Mouse (Mus musculus) heart, embryonic 10.5 days (tissue): ENCODE data around the gene Gpr39. TPM values are rescaled to one million over a fixed set of nuclear protein-coding genes. Genes with fewer than 3 reads are reported as not detected.

ENCODE experiments used
- DNase-seq: peaks from one replicate; pipeline ENCODE4 v3.0.0-alpha.2; 2017; ENCODE audit warnings: low spot score
- H3K27ac ChIP-seq: fragments of 300-500 bp; sonication (generic); 2 replicates; pipeline ENCODE4 v1.5.1; 2016; ENCODE audit warnings: mild to moderate bottlenecking
- H3K27me3 ChIP-seq: fragments of 300-500 bp; sonication (generic); 2 replicates; pipeline ENCODE4 v1.6.1; 2016; ENCODE audit warnings: mild to moderate bottlenecking; ENCODE audit not compliant: poor library complexity, insufficient read depth, severe bottlenecking
- H3K36me3 ChIP-seq: fragments of 300-500 bp; sonication (generic); 2 replicates; pipeline ENCODE4 v1.6.1; 2016; ENCODE audit warnings: mild to moderate bottlenecking, moderate library complexity
- H3K4me1 ChIP-seq: fragments of 300-500 bp; sonication (generic); 2 replicates; pipeline ENCODE4 v1.6.1; 2016; ENCODE audit warnings: mild to moderate bottlenecking
- H3K4me3 ChIP-seq: fragments of 300-500 bp; sonication (generic); 2 replicates; pipeline ENCODE4 v1.5.1; 2016; ENCODE audit warnings: mild to moderate bottlenecking, moderate library complexity
- H3K9me3 ChIP-seq: fragments of 300-500 bp; sonication (generic); 2 replicates; pipeline ENCODE4 v1.6.1; 2016; ENCODE audit warnings: mild to moderate bottlenecking, moderate library complexity
- WGBS: fragments of 180-500 bp; shearing (Covaris S2); methylation state at CpG from one replicate; pipeline ENCODE4 v1.1.7; 2016; 5-methylcytosine and 5-hydroxymethylcytosine counted together
- polyA plus RNA-seq: library from polyadenylated mRNA; unstranded; fragments of >200 nt; fragmentation: Nextera tagmentation; extraction: Ambion mirVana; gene quantifications from 2 replicates; pipeline ENCODE4 v1.2.1, GENCODE M21; 2016

The Gpr39 gene
- polyA plus RNA-seq, 1 experiment from 2014 or later, result 4.5 TPM

DNA sequence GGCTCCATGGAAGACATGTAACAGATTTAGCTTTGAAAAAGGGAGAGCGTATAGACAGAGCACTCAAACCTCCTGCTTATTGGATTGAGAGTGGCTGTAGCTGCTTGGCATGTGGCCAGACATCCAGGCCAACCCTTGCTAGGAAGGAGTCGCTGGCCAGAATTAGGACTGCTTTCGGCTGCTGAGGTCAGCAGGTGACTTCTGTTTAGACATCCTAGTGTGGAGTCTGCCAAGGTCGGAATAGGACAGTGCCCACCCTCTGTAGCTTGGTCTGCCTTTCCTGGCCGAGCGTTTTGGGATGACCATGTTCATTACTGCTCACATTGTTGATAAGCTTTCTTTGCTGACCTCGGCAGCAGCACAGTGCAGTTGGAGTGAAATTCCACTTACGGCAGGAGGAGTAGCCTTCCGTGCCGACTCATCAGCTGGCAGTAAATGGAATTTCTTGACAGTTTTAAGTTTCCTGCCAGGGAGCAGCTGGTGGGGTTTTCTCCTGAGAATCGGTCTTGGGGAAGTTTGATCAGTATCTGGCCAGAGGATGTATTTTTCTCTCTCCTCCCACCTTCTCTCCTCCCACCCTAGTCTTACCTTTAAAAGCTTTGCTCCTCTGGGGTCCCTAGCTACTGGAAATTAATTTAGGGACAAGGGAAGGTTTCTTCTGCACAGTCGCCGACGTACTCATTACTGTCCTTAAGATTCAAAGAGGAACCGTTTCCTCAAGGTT, 83.3 kb downstream of the Gpr39 start:
- peak; percentile 73 for DNase-seq
- Histone ChIP-seq H3K27me3 (no peaks in the 10 kb centered on the region), H3K27ac (no peak overlapping the region), H3K4me1 (peaks cover 9% of the 10 kb centered on the region), H3K4me3 (no peak overlapping the region), H3K9me3 (no peaks in the 10 kb centered on the region), H3K36me3 (no peaks in the 10 kb centered on the region)
- 59% methylated on average over 15 of the region's 15 CpGs for WGBS

DNA sequence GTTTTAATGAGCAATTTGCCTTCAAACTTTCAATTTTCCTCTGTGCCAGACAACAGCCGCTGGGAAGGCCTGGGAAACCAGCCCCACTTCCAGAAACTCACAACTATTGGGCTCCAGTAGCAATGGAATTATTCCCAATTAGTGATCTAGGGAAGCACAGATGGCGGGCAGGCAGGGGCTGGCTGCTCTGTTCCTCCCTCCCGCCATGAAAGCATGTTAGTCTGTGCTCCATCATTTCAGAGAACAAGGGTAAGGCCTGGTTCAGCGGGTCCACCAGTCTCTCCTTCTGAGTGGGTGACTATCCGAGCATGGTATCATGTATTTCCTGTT, 83.9 kb downstream of the Gpr39 start:
- Histone ChIP-seq H3K9me3 (no peaks in the 10 kb centered on the region), H3K27ac (no peak overlapping the region), H3K36me3 (no peaks in the 10 kb centered on the region), H3K4me3 (no peak overlapping the region), H3K27me3 (no peaks in the 10 kb centered on the region), H3K4me1 (peaks cover 9% of the 10 kb centered on the region)
- WGBS, result 72% methylated on average over 5 of the region's 5 CpGs
- DNase-seq, result peak; percentile 28

DNA sequence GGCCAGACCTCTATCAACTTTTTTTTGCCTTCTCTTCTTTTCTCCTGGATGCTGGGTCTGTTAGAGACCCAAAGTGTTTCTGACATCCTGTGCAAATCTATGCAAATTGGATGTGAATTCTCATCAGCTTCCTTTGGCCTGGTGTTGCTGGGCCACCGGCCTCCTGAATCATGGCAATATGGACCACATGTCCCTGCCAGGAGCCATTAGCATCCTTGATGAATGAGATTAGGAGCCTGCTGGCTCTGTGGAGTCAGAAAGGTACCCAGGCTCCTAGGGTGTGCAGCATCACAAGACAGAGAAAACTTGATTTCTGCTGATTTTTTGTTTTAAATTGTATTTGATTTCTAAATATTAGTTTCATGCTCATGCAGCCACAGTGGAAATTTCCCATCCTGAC, 85.3 kb downstream of the Gpr39 start:
- 61% methylated on average over 1 of the region's 1 CpGs for WGBS
- no peaks in the 10 kb centered on the region for H3K9me3 ChIP-seq
- H3K36me3 ChIP-seq, result no peaks in the 10 kb centered on the region
- peak; percentile 14 for DNase-seq
- no peak overlapping the region for H3K27ac ChIP-seq
- H3K4me1 ChIP-seq, result peaks cover 9% of the 10 kb centered on the region
- H3K4me3 ChIP-seq, result no peak overlapping the region
- no peaks in the 10 kb centered on the region for H3K27me3 ChIP-seq

DNA sequence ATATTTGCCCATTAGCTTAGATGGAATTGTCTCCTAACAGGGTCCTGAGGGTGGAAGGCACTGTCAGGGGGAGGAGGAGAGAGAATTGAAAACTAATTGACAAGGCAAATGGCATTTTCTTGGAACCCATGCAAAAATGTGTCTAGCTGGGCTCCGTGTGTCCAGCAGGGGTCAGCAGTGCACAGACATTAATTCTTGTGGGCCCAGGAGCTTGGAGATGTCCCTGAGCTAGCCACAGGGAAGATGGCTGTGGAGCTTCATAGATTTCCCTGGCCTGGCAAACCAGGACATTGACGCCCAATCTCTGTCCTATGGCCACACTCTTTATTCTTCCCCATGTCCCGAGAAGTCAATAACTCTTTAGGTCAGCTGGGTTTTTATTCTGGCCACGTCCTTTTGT, 113.0 kb downstream of the Gpr39 start:
- Histone ChIP-seq H3K36me3 (no peaks in the 10 kb centered on the region), H3K27me3 (no peaks in the 10 kb centered on the region), H3K9me3 (no peaks in the 10 kb centered on the region), H3K4me1 (no peaks in the 10 kb centered on the region), H3K27ac (no peak overlapping the region), H3K4me3 (no peak overlapping the region)
- DNase-seq, result no peak
- 26% methylated on average over 4 of the region's 4 CpGs for WGBS

DNA sequence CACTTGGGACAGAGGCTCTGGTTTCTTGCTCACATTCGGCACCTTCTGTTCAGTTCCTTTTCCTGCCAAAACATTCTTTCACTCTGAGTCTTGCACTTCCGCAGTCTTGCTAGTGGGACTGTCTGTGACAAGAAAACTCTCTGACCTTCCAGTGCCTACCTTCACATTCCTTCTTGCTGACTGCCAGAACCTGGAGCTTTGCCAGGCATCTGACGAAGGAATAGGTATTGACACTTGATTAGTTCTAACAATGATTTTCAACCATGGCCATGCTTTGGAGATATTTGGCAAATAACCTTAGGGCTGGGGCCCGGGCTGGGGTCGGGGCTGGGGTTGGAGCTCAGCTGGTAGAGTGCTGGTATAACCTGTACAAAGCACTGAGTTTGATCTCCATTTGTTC, 123.7 kb downstream of the Gpr39 start:
- Histone ChIP-seq H3K36me3 (0 out of 2 replicates have a peak, but pooled peaks cover 2% of the 10 kb centered on the region), H3K4me3 (no peak overlapping the region), H3K27me3 (no peaks in the 10 kb centered on the region), H3K27ac (no peak overlapping the region), H3K9me3 (peaks cover 6% of the 10 kb centered on the region), H3K4me1 (peaks cover 6% of the 10 kb centered on the region; the same call in 1 of the 2 replicates)
- DNase-seq, result no peak
- WGBS, result 79% methylated on average over 5 of the region's 5 CpGs

DNA sequence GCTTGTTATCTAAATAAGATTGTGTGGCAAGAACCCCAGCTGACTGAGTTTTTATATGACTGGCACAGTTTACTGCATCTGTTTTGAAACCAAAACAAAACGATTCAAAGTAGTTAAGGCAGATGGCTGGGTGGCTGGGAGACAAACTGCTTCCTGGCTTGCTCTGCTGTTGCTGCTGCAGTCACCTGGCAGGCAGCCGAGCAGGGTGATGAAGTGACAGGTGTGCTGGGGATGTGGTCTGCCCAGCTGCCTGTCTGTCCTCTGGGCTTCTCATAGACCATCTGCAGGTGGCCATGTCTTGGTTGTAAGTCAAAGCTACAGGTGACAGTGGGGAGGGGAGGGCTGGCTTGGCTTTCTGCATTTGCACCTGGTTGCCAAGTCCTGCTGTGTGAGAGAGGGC, 131.6 kb downstream of the Gpr39 start:
- Histone ChIP-seq H3K27ac (no peak overlapping the region), H3K4me3 (no peak overlapping the region), H3K4me1 (peaks cover 6% of the 10 kb centered on the region; the same call in 1 of the 2 replicates), H3K9me3 (no peaks in the 10 kb centered on the region), H3K27me3 (no peaks in the 10 kb centered on the region), H3K36me3 (no peaks in the 10 kb centered on the region)
- WGBS, result 67% methylated on average over 2 of the region's 2 CpGs
- DNase-seq, result no peak

DNA sequence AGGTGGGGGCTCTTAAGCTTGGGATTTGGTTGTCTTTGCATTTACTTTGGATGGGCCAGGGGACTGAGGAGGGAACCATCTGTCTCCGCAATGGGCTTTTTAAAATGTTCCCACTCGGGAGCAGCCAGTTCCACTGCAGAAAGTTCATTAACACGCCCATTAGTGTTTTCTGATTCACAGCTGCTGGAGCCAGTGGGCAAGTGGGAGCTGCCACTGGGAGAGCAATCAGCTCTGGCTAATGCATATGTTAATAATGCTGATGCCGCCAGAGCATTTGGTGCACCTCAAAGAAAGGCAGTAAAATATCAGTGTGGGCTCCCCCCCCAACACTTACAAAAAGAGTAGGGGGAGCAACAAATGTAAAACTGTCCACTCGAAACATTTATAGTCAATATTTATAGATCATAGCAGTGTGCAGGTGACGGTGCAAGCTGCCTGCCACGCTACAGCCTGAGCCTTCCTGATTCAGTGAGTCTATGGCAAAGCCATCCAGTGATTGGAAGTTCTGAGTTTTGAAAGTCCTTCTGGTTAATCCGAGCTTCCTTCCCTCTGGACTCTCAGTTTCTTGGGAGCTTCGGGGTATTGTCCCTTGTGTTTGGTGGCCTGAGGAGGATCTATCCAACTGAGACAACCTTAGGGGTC, 136.5 kb downstream of the Gpr39 start:
- no peak overlapping the region for H3K27ac ChIP-seq
- no peak overlapping the region for H3K4me3 ChIP-seq
- 78% methylated on average over 9 of the region's 9 CpGs for WGBS
- H3K4me1 ChIP-seq, result no peaks in the 10 kb centered on the region
- no peaks in the 10 kb centered on the region for H3K27me3 ChIP-seq
- DNase-seq, result no peak
- no peaks in the 10 kb centered on the region for H3K36me3 ChIP-seq
- no peaks in the 10 kb centered on the region for H3K9me3 ChIP-seq

DNA sequence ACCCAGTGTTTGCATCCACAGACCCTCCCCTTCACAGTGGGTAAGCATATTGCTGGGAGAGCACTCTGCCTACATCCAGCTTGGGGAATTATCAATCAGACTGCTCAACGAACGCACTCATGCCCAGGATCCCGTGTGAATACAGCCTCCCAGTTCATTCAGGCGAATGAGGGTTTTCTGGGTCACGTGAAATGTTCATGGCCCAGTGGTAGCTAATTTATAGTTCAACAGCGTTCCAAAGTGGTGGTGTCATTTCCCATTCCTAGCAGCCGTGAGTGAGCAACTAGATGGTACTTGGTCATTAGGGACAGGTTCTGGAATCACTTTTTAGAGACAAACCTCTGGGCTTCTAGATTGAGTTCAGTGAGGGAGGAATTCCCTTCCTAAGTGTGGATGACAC, 144.3 kb downstream of the Gpr39 start:
- no peak for DNase-seq
- Histone ChIP-seq H3K4me3 (no peak overlapping the region), H3K36me3 (no peaks in the 10 kb centered on the region), H3K4me1 (no peaks in the 10 kb centered on the region), H3K27ac (no peak overlapping the region), H3K9me3 (no peaks in the 10 kb centered on the region), H3K27me3 (no peaks in the 10 kb centered on the region)
- 82% methylated on average over 7 of the region's 7 CpGs for WGBS

DNA sequence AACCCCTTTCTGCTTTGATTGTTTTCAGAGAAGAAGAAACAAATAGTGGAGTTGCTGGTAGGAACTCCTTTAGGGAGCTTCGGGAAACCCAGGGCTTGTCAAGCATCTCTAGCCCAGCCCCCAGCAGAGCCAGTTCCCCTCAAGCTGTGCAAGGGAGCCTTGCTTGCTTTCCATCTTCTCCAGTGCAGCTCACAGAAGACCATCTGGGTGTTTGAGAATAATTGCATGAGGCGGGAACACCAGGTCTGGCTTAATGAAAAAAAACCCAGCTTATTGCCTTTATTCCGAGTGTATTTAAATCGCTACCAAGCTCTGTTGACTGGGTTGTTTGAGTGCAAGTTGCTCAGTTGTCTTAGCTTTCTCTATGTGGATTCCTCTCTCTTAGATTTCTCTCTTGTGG, 146.8 kb downstream of the Gpr39 start:
- DNase-seq, result no peak

DNA sequence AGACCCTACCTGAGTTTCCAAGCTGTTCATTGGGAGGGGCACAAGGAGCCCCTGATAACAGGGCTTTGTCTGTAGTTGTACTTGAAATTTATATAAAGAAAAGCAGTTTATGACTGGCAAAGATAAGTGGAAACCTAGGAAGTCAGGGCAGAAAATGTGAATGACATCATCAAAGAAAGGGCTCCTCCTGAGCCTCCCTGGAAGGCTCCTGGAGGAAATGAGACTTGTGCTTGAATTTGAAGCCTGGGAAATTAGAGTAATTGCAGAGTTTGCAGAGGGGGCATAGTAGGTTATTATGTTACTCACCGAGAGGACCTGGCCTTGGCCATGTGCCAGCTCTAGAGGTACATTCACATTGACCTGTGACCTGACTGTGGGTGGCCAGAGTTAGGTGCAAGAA, 160.7 kb downstream of the Gpr39 start:
- Histone ChIP-seq H3K36me3 (no peaks in the 10 kb centered on the region), H3K4me3 (no peak overlapping the region), H3K27ac (no peak overlapping the region), H3K4me1 (no peaks in the 10 kb centered on the region), H3K9me3 (no peaks in the 10 kb centered on the region), H3K27me3 (no peaks in the 10 kb centered on the region)
- 70% methylated on average over 1 of the region's 1 CpGs for WGBS
- DNase-seq, result no peak

More for the DNA sequence above, 146.8 kb downstream of the Gpr39 start:
- no peaks in the 10 kb centered on the region for H3K9me3 ChIP-seq
- H3K27me3 ChIP-seq, result no peaks in the 10 kb centered on the region
- H3K4me3 ChIP-seq, result no peak overlapping the region
- 73% methylated on average over 4 of the region's 4 CpGs for WGBS
- no peak overlapping the region for H3K27ac ChIP-seq
- no peaks in the 10 kb centered on the region for H3K36me3 ChIP-seq
- H3K4me1 ChIP-seq, result no peaks in the 10 kb centered on the region

DNA sequence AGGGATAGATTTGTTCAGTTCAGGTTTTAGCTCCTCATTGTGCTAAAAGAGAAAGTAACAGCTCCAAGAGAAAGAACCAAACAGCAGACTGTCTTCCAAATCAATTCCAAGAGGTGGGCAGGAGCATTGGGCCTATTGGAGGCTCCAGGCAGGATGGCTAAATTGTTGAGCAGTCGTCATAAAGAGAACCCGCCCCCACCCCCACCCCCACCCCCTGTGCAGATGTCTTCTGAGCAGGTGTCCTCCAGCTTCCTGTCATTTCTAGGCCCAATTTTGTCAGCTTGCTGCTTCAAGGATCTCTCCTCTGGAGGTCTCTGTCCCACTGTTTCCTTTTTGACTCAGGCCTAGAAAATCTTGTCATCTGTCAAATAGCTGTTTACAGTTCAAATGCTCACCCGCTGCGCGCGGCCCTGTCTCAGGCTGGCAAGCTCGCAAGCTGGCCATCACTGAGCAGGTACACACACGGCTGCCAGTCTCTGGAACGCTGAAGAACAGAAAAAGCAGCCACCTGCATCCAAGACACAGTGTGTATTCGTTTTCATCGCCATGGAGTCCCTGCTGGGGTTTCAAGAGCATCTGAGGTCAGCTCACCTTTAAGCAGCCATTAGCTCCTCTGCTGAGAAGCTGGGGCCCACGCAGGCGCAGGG, 163.1 kb downstream of the Gpr39 start:
- Histone ChIP-seq H3K36me3 (no peaks in the 10 kb centered on the region), H3K4me1 (no peaks in the 10 kb centered on the region), H3K4me3 (no peak overlapping the region), H3K9me3 (no peaks in the 10 kb centered on the region), H3K27me3 (no peaks in the 10 kb centered on the region), H3K27ac (no peak overlapping the region)
- 58% methylated on average over 13 of the region's 13 CpGs for WGBS
- no peak for DNase-seq

DNA sequence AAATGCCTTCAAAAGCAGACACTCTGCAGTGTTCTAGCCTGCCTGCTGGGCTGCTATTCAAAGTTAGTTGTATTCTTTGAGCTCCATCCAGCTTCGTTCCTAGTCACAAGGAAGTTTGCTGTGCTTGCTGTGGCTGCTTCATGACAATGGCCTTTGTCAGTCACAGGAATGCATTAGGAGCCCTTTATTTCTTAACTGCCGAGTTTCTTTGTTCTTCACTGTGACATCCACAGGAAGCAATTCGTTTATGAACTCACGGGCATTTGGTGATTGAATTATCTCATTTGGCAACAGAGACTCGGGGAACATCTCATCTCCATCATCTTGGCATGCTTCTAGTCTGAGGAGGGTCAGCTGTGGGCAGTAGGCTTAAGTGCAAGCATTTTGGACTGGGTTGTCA, 177.9 kb downstream of the Gpr39 start:
- WGBS, result 43% methylated on average over 5 of the region's 5 CpGs
- H3K27me3 ChIP-seq, result no peaks in the 10 kb centered on the region
- no peaks in the 10 kb centered on the region for H3K9me3 ChIP-seq
- H3K36me3 ChIP-seq, result no peaks in the 10 kb centered on the region
- no peak overlapping the region for H3K27ac ChIP-seq
- no peaks in the 10 kb centered on the region for H3K4me1 ChIP-seq
- no peak overlapping the region for H3K4me3 ChIP-seq
- no peak for DNase-seq

DNA sequence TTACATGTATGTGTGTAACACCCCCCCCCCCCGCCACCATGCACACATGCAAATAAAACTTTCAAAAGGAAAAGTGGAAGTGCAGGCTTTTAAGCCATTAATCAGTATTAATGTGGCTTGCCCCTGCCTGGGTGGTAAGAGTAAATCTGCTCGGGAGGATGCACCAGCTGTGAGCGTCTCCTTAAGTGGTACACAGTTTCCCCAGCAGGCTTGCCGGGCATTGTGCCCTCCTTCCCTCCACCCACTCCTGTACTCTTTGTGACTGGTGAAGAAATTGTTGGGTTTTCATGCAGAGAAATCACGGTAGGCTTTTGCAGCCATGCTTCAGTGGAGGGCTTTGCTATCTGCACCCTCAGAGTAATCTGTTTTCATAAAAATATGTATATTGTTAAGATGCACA, 181.8 kb downstream of the Gpr39 start:
- H3K4me1 ChIP-seq, result no peaks in the 10 kb centered on the region
- H3K27me3 ChIP-seq, result no peaks in the 10 kb centered on the region
- no peak for DNase-seq
- no peak overlapping the region for H3K4me3 ChIP-seq
- 81% methylated on average over 5 of the region's 5 CpGs for WGBS
- H3K27ac ChIP-seq, result no peak overlapping the region
- H3K36me3 ChIP-seq, result no peaks in the 10 kb centered on the region
- H3K9me3 ChIP-seq, result no peaks in the 10 kb centered on the region
